Mouse (Mus musculus): Measurements from ENCODE around the gene Cops9. TPM values are rescaled to one million over a fixed set of nuclear protein-coding genes. Genes with fewer than 3 reads are reported as not detected.

Gene Cops9
- polyA plus RNA-seq, 1 experiment = 258 TPM

GRCm38 (mm10) chr1:92636015-92636414 is 5.8 kb downstream of the Cops9 start:
- Histone ChIP-seq H3K27ac (ENCODE audit: control insufficient read depth, insufficient read depth, low read depth, low read length) (no peak overlapping the region), H3K27me3 (ENCODE audit: control insufficient read depth, insufficient read depth, low read length) (no peaks in the 10 kb centered on the region), H3K4me1 (ENCODE audit: control insufficient read depth, insufficient read depth, low read length) (peaks cover 10% of the 10 kb centered on the region), H3K4me3 (ENCODE audit: control insufficient read depth, low read depth, low read length) (no peak overlapping the region), H3K36me3 (ENCODE audit: control insufficient read depth, insufficient read depth, low read length) (no peaks in the 10 kb centered on the region)
- TF ChIP-seq POLR2A (IDR thresholded peaks at IDR 0.05; ENCODE audit: control insufficient read depth, low read depth, low read length) (no peak), CTCF (IDR thresholded peaks at IDR 0.05; ENCODE audit: control insufficient read depth, insufficient read depth, insufficient replicate concordance, low read depth, low read length) (no peak)

- H3K36me3 ChIP-seq (ENCODE audit: control insufficient read depth, insufficient read depth, low read length) = no peaks in the 10 kb centered on the region
- H3K4me3 ChIP-seq (ENCODE audit: control insufficient read depth, low read depth, low read length) = no peak overlapping the region
- no peak overlapping the region for H3K27ac ChIP-seq (ENCODE audit: control insufficient read depth, insufficient read depth, low read depth, low read length)
- H3K27me3 ChIP-seq (ENCODE audit: control insufficient read depth, insufficient read depth, low read length) = no peaks in the 10 kb centered on the region
- H3K4me1 ChIP-seq (ENCODE audit: control insufficient read depth, insufficient read depth, low read length) = peaks cover 1% of the 10 kb centered on the region; the same call in 1 of the 2 replicates
- no peak for TF ChIP-seq POLR2A (IDR thresholded peaks at IDR 0.05; ENCODE audit: control insufficient read depth, low read depth, low read length)
- TF ChIP-seq CTCF (IDR thresholded peaks at IDR 0.05; ENCODE audit: control insufficient read depth, insufficient read depth, insufficient replicate concordance, low read depth, low read length) = no peak
Observed at GRCm38 (mm10) chr1:92634976-92635599, 6.7 kb downstream of the Cops9 start.

- Histone ChIP-seq H3K27ac (ENCODE audit: control insufficient read depth, insufficient read depth, low read depth, low read length) (no peak overlapping the region), H3K36me3 (ENCODE audit: control insufficient read depth, insufficient read depth, low read length) (no peaks in the 10 kb centered on the region), H3K4me1 (ENCODE audit: control insufficient read depth, insufficient read depth, low read length) (no peaks in the 10 kb centered on the region), H3K27me3 (ENCODE audit: control insufficient read depth, insufficient read depth, low read length) (no peaks in the 10 kb centered on the region), H3K4me3 (ENCODE audit: control insufficient read depth, low read depth, low read length) (no peak overlapping the region)
- no peak for TF ChIP-seq POLR2A (IDR thresholded peaks at IDR 0.05; ENCODE audit: control insufficient read depth, low read depth, low read length)
- TF ChIP-seq CTCF (IDR thresholded peaks at IDR 0.05; ENCODE audit: control insufficient read depth, insufficient read depth, insufficient replicate concordance, low read depth, low read length) = no peak
Observed at GRCm38 (mm10) chr1:92634569-92634968, 7.2 kb downstream of the Cops9 start.

- Histone ChIP-seq H3K27ac (ENCODE audit: control insufficient read depth, insufficient read depth, low read depth, low read length) (no peak overlapping the region), H3K27me3 (ENCODE audit: control insufficient read depth, insufficient read depth, low read length) (no peaks in the 10 kb centered on the region), H3K4me3 (ENCODE audit: control insufficient read depth, low read depth, low read length) (no peak overlapping the region), H3K36me3 (ENCODE audit: control insufficient read depth, insufficient read depth, low read length) (no peaks in the 10 kb centered on the region), H3K4me1 (ENCODE audit: control insufficient read depth, insufficient read depth, low read length) (no peaks in the 10 kb centered on the region)
- no peak for TF ChIP-seq CTCF (IDR thresholded peaks at IDR 0.05; ENCODE audit: control insufficient read depth, insufficient read depth, insufficient replicate concordance, low read depth, low read length)
- no peak for TF ChIP-seq POLR2A (IDR thresholded peaks at IDR 0.05; ENCODE audit: control insufficient read depth, low read depth, low read length)
Observed at GRCm38 (mm10) chr1:92633726-92634125, 8.1 kb downstream of the Cops9 start.

- Histone ChIP-seq H3K27me3 (ENCODE audit: control insufficient read depth, insufficient read depth, low read length) (no peaks in the 10 kb centered on the region), H3K36me3 (ENCODE audit: control insufficient read depth, insufficient read depth, low read length) (no peaks in the 10 kb centered on the region), H3K4me1 (ENCODE audit: control insufficient read depth, insufficient read depth, low read length) (no peaks in the 10 kb centered on the region), H3K4me3 (ENCODE audit: control insufficient read depth, low read depth, low read length) (no peak overlapping the region), H3K27ac (ENCODE audit: control insufficient read depth, insufficient read depth, low read depth, low read length) (no peak overlapping the region)
- no peak for TF ChIP-seq CTCF (IDR thresholded peaks at IDR 0.05; ENCODE audit: control insufficient read depth, insufficient read depth, insufficient replicate concordance, low read depth, low read length)
Observed at GRCm38 (mm10) chr1:92632948-92633347, 8.8 kb downstream of the Cops9 start.

GRCm38 (mm10) chr1:92632196-92632595 is 9.6 kb downstream of the Cops9 start:
- Histone ChIP-seq H3K27ac (ENCODE audit: control insufficient read depth, insufficient read depth, low read depth, low read length) (no peak overlapping the region), H3K27me3 (ENCODE audit: control insufficient read depth, insufficient read depth, low read length) (no peaks in the 10 kb centered on the region), H3K4me3 (ENCODE audit: control insufficient read depth, low read depth, low read length) (no peak overlapping the region), H3K4me1 (ENCODE audit: control insufficient read depth, insufficient read depth, low read length) (no peaks in the 10 kb centered on the region), H3K36me3 (ENCODE audit: control insufficient read depth, insufficient read depth, low read length) (no peaks in the 10 kb centered on the region)
- TF ChIP-seq POLR2A (IDR thresholded peaks at IDR 0.05; ENCODE audit: control insufficient read depth, low read depth, low read length) (no peak), CTCF (IDR thresholded peaks at IDR 0.05; ENCODE audit: control insufficient read depth, insufficient read depth, insufficient replicate concordance, low read depth, low read length) (no peak)

- no peaks in the 10 kb centered on the region for H3K27me3 ChIP-seq (ENCODE audit: control insufficient read depth, insufficient read depth, low read length)
- no peak overlapping the region for H3K4me3 ChIP-seq (ENCODE audit: control insufficient read depth, low read depth, low read length)
- H3K4me1 ChIP-seq (ENCODE audit: control insufficient read depth, insufficient read depth, low read length) = no peaks in the 10 kb centered on the region
- no peaks in the 10 kb centered on the region for H3K36me3 ChIP-seq (ENCODE audit: control insufficient read depth, insufficient read depth, low read length)
- no peak for TF ChIP-seq CTCF (IDR thresholded peaks at IDR 0.05; ENCODE audit: control insufficient read depth, insufficient read depth, insufficient replicate concordance, low read depth, low read length)
- no peak for TF ChIP-seq POLR2A (IDR thresholded peaks at IDR 0.05; ENCODE audit: control insufficient read depth, low read depth, low read length)
- H3K27ac ChIP-seq (ENCODE audit: control insufficient read depth, insufficient read depth, low read depth, low read length) = no peak overlapping the region
Observed at GRCm38 (mm10) chr1:92628227-92628626, 13.6 kb downstream of the Cops9 start.
